Mouse (Mus musculus) G1E (cell line): ENCODE measurements around the gene Olfr1411. TPM values are rescaled to one million over a fixed set of nuclear protein-coding genes. Genes with fewer than 3 reads are reported as not detected.

Experiments
- ATAC-seq: 2 replicates; pipeline ENCODE4 v1.8.0; 2016; ENCODE audit warnings: mild to moderate bottlenecking; ENCODE audit not compliant: insufficient number of reproducible peaks, poor library complexity, low FRiP score, severe bottlenecking; ENCODE audit errors: extremely low read depth
- DNase-seq: peaks from one replicate; pipeline ENCODE4 v3.0.0; 2012; ENCODE audit warnings: low spot score
- H3K27me3 ChIP-seq: 2 replicates; pipeline ENCODE4 v1.6.1; 2012; ENCODE audit warnings: mild to moderate bottlenecking, low read length, inconsistent platforms; ENCODE audit not compliant: insufficient read depth
- H3K36me3 ChIP-seq: replicated peaks from 2 replicates; pipeline ENCODE3; 2012; ENCODE audit warnings: mild to moderate bottlenecking, inconsistent platforms
- H3K4me1 ChIP-seq: 2 replicates; pipeline ENCODE4 v1.6.1; 2012; ENCODE audit warnings: low read depth, low read length, inconsistent platforms, mixed read lengths; ENCODE audit not compliant: insufficient read depth
- H3K4me3 ChIP-seq: 2 replicates; pipeline ENCODE4 v1.5.1; 2012; ENCODE audit warnings: low read depth, mild to moderate bottlenecking, inconsistent platforms, low read length, moderate library complexity, mixed read lengths
- H3K9me3 ChIP-seq: replicated peaks from 2 replicates; pipeline ENCODE4 v1.6.1; 2012; ENCODE audit warnings: inconsistent platforms
- CTCF ChIP-seq: IDR thresholded peaks from 2 replicates; pipeline ENCODE4 v1.5.1; 2012; ENCODE audit warnings: low read depth, low read length, inconsistent platforms, mixed read lengths
- GATA1 ChIP-seq: IDR thresholded peaks from 2 replicates; pipeline ENCODE4 v1.6.1; 2012; ENCODE audit warnings: borderline replicate concordance, low read length, inconsistent platforms, mixed read lengths
- GATA2 ChIP-seq: IDR thresholded peaks from 2 replicates; pipeline ENCODE4 v1.6.1; 2012; ENCODE audit warnings: low read depth, low read length, inconsistent platforms, borderline replicate concordance
- POLR2AphosphoS5 ChIP-seq: IDR thresholded peaks from 2 replicates; pipeline ENCODE4 v1.6.1; 2012; ENCODE audit warnings: low read depth, low read length, inconsistent platforms; ENCODE audit not compliant: insufficient replicate concordance
- TAL1 ChIP-seq: conservative IDR thresholded peaks from 2 replicates; pipeline ENCODE4 v1.6.1; 2012; ENCODE audit warnings: low read depth, low read length, inconsistent platforms, mixed read lengths
- polyA plus RNA-seq: library from polyadenylated mRNA; stranded (reverse); fragments of >175 nt; gene quantifications from 2 replicates; pipeline ENCODE4 v1.2.3, GENCODE M21; 2012
- total RNA-seq, 2 experiments: library from RNA; stranded (forward) in 1 of 2; stranded (reverse) in 1 of 2; fragments of 200-1000 nt in 1 of 2; fragments of >200 nt in 1 of 2; fragmentation: Nextera tagmentation in 1 of 2; gene quantifications; 2 replicates each; pipeline ENCODE4 v1.2.3; 2014 to 2017

Olfr1411 gene
- not detected in 2 replicates for total RNA-seq (2014; fragmentation: Nextera tagmentation)
- total RNA-seq (2017), result 0.35 TPM in 1 of 2 replicates, not detected in the other
- not detected in 2 replicates for polyA plus RNA-seq

DNA sequence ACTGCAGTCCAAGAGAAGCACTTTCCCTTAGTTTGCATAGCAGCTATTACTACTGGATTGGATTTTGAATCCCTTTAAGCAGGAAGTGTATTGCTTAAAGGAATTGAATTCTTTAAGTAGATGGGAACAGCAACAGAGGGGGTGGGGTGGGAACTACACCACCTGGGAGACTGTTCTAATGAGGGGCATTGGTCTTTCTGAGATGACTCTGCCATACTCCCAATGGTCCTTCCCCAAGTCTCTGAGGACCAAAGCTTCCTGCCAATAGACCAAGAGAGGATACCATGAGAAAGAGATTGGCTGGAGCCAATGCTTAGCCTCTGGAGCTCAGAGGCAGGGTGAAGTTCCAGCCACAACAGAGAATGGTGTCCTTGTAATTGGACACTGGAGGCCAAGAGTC lies at the start of gene Olfr1411:
Gene Olfr1411 (plus strand): TSS at position 301 of the 400 bp plus-strand sequence.
- Histone ChIP-seq H3K27me3 (peaks cover 7% of the 10 kb centered on the region), H3K9me3 (no peaks in the 10 kb centered on the region), H3K4me3 (no peak within 1 kb of the TSS), H3K4me1 (no peaks in the 10 kb centered on the region), H3K36me3 (no peaks in the 10 kb centered on the region)
- ATAC-seq, result no peak
- no peak for TF ChIP-seq POLR2AphosphoS5
- DNase-seq, result no peak

DNA sequence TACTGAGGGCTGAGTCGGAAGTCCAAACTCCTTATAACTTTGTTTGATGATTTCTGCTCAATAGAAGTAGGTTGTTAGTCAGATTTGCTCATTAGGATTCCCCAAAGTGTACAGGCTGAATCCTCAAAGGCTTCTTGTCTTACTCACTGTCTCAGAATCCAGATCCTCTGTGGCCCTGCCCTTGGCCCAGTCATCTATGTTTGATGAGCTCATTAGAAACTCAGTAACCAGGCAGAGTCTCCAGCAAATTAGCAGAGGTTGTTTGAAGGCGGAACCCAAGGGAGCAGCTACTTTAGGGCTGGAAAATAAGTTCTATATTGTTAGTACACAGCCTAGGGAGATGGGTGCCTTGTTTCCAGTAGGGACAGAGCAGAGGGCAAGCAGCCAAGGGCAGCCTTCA lies 48.3 kb upstream of the Olfr1411 start:
- DNase-seq, result no peak
- Histone ChIP-seq H3K27me3 (peaks cover 9% of the 10 kb centered on the region), H3K36me3 (no peaks in the 10 kb centered on the region), H3K4me1 (no peaks in the 10 kb centered on the region), H3K9me3 (no peaks in the 10 kb centered on the region), H3K4me3 (no peak overlapping the region)
- ATAC-seq, result no peak
- no peak for TF ChIP-seq POLR2AphosphoS5
- no peak for TF ChIP-seq GATA2
- no peak for TF ChIP-seq CTCF
- no peak for TF ChIP-seq TAL1
- no peak for TF ChIP-seq GATA1

DNA sequence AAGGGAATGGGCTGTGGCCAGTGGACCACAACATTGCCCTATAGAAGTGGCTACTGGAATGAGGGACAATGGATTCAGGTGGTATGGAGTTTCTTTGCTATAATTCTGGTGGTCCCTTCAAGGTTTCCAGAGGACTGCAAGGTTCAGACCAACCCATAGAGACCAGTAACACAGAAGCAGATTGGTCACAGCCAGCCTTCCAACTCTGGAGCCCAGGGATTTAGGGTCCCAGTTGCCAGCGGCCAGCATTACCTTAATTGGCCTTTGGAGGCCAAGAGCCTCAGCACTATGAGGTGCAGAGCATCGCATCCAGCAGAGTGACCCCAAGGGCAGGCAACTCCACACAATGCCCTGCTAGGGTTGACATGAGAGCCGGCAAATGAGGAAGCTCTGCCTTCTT lies 23.2 kb upstream of the Olfr1411 start, which contains the start of gene Olfr1413:
Gene Olfr1413 (plus strand): TSS at position 301 of the 400 bp plus-strand sequence.
- TF ChIP-seq TAL1 (no peak), GATA2 (no peak), CTCF (no peak), GATA1 (no peak), POLR2AphosphoS5 (no peak)
- Histone ChIP-seq H3K27me3 (no peaks in the 10 kb centered on the region), H3K36me3 (no peaks in the 10 kb centered on the region), H3K4me3 (no peak within 1 kb of the TSS), H3K4me1 (no peaks in the 10 kb centered on the region), H3K9me3 (no peaks in the 10 kb centered on the region)
- ATAC-seq (no peak), DNase-seq (no peak)

DNA sequence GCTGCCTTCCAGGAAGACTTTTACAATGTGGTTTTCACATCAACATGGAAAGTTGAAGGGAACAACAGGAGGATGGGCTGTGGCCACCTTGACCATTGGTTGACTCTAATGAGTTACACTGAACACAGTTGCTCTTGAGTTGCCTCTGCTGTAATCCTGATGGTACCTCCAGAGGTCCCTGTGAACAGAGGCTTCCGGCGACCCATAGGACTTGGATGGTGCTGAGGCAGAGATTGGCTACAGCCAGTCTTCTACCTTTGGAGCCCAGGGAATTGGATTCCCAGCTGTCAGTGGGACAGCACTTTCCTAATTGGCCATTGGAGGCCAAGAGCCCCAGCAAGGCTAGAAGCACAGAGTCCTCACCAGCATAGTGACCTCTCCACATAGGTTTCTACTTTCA lies 8.7 kb upstream of the Olfr1411 start, which contains the start of gene Olfr1412:
Gene Olfr1412 (plus strand): TSS at position 301 of the 400 bp plus-strand sequence.
- H3K27me3 ChIP-seq, result no peaks in the 10 kb centered on the region
- no peak for DNase-seq

DNA sequence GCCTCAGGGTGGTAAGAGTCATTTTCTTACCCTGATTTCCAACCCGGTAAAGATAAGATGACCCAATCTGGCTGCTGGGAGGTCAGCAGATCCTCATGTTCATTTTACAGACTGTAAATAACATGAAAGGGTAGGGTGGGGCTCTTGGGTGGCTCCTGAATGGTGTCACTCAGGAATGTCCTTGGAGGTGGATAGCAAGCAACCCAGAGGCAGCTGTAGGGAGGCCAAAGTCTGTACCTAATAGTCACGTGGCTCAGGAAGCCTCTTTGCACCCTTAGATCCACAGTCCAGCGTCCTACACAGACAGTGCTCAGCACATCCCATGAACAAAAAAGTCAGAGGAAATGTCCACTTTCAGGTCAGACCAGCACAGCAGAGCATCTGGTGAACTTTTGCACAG lies 1.8 kb downstream of the Olfr1411 start:
- Histone ChIP-seq H3K4me1 (no peaks in the 10 kb centered on the region), H3K36me3 (no peaks in the 10 kb centered on the region), H3K4me3 (no peak overlapping the region), H3K9me3 (no peaks in the 10 kb centered on the region), H3K27me3 (peaks cover 7% of the 10 kb centered on the region)
- no peak for ATAC-seq
- no peak for TF ChIP-seq POLR2AphosphoS5
- TF ChIP-seq GATA1, result no peak
- TF ChIP-seq GATA2, result no peak
- no peak for TF ChIP-seq TAL1
- no peak for TF ChIP-seq CTCF
- DNase-seq, result no peak

More for the DNA sequence above, 8.7 kb upstream of the Olfr1411 start, which contains the start of gene Olfr1412:
- no peaks in the 10 kb centered on the region for H3K9me3 ChIP-seq
- no peak within 1 kb of the TSS for H3K4me3 ChIP-seq
- no peaks in the 10 kb centered on the region for H3K4me1 ChIP-seq
- no peaks in the 10 kb centered on the region for H3K36me3 ChIP-seq
- no peak for ATAC-seq
- TF ChIP-seq TAL1, result no peak
- TF ChIP-seq GATA1, result no peak

DNA sequence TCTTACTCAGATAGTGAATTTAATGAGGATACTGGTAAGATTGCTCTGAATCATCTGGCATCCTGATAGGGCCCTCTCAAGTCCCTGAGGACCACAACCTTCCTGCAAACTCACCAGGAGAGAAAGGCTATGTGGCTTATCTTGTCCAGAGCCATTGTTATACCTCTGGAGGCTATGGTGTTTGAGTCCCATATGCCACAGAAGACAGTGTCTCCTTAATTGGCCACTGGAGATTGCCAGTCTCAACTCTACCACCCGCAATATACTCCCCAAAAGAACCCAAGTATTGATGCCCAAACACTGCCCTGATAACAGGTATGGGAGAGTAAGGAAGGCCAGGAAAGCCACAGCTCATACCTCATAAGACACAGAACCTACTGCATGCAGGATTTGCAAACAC lies 11.3 kb downstream of the Olfr1411 start, which contains the start of gene Olfr1410:
Gene Olfr1410 (plus strand): TSS at position 301 of the 400 bp plus-strand sequence.
- no peaks in the 10 kb centered on the region for H3K9me3 ChIP-seq
- H3K4me1 ChIP-seq, result no peaks in the 10 kb centered on the region
- no peak for DNase-seq
- H3K27me3 ChIP-seq, result peaks cover 3% of the 10 kb centered on the region; the same call in 1 of the 2 replicates
- TF ChIP-seq GATA2 (no peak), POLR2AphosphoS5 (no peak), GATA1 (no peak), CTCF (no peak), TAL1 (no peak)
- no peak for ATAC-seq
- H3K4me3 ChIP-seq, result no peak within 1 kb of the TSS
- H3K36me3 ChIP-seq, result no peaks in the 10 kb centered on the region

DNA sequence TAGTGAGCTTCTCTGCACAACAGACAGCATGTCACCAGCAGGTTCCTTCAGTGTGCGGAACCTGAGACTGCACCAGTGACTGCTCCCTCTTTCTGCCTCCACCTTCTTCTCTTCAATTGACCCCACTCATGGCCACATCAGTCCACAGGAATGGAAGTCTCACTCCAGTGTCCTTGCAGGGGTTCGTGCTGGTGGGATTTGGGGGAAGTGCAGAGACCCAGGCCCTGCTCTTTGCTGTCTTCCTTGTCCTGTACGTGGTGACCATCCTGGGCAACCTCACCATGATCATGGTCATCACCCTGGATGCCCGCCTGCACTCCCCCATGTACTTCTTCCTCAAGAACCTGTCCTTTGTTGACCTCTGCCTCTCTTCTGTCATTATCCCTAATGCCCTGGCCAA lies 13.5 kb downstream of the Olfr1411 start:
- Histone ChIP-seq H3K36me3 (no peaks in the 10 kb centered on the region), H3K4me3 (no peak overlapping the region), H3K4me1 (no peaks in the 10 kb centered on the region), H3K27me3 (peaks cover 3% of the 10 kb centered on the region; the same call in 1 of the 2 replicates), H3K9me3 (no peaks in the 10 kb centered on the region)
- no peak for TF ChIP-seq CTCF
- no peak for TF ChIP-seq POLR2AphosphoS5
- no peak for TF ChIP-seq TAL1
- no peak for TF ChIP-seq GATA2
- TF ChIP-seq GATA1, result no peak
- ATAC-seq (no peak), DNase-seq (no peak)
